Mouse (Mus musculus): ENCODE results near the gene Ppfibp1. TPM values are rescaled to one million over a fixed set of nuclear protein-coding genes. Genes with fewer than 3 reads are reported as not detected.

The Ppfibp1 gene
- polyA plus RNA-seq, 1 experiment from 2014 or later, result 62.7 TPM

DNA sequence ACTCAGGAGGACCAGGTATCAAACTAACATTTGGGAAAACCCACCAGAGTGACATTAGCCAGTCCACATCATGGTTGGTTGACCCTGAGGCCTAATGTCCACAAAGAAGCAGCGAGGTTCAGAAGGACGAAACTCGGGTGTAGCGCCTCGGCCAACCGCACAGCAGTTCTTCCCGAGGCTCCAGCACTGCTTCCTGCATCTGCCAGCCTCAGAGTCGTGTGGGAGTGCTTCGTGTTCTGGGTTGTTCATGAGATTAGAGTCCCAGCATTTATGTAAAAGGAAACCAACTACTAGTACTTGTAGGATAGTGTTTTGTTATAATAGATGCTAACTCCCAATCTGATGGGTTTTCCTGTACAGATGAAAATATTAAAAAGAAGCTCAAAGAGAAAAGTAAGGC, 111.0 kb downstream of the Ppfibp1 start:
- Histone ChIP-seq H3K4me2 (ENCODE audit: low read length) (no peak overlapping the region), H3K4me1 (ENCODE audit: control insufficient read depth in 2 of 2, insufficient read depth in 2 of 2, low read length in 2 of 2) (no peaks in the 10 kb centered on the region), H3K9me3 (ENCODE audit: control insufficient read depth, low read length) (no peaks in the 10 kb centered on the region), H3K27ac (replicated peaks in 1 of 2; ENCODE audit: control insufficient read depth in 1 of 2, insufficient read depth in 1 of 2, low read depth in 2 of 2, low read length in 2 of 2) (no peak overlapping the region), H3K4me3 (ENCODE audit: control insufficient read depth in 1 of 2, insufficient read depth in 1 of 2, low read depth in 1 of 2, low read length in 2 of 2) (no peak overlapping the region), H3K36me3 (ENCODE audit: control insufficient read depth, insufficient read depth, low read length) (peaks cover 81% of the 10 kb centered on the region), H3K9ac (ENCODE audit: low read length) (no peak overlapping the region), H3K27me3 (ENCODE audit: control insufficient read depth, insufficient read depth, low read length) (no peaks in the 10 kb centered on the region)
- ATAC-seq (ENCODE audit: insufficient number of reproducible peaks, insufficient read depth, low FRiP score, low read depth), result no peak
- 82% methylated on average over 9 of the region's 9 CpGs for WGBS

GRCm38 (mm10) chr6:146999755-147000154, 111.5 kb downstream of the Ppfibp1 start:
- no peaks in the 10 kb centered on the region for H3K27me3 ChIP-seq (ENCODE audit: control insufficient read depth, insufficient read depth, low read length)
- H3K9me3 ChIP-seq (ENCODE audit: control insufficient read depth, low read length), result no peaks in the 10 kb centered on the region
- WGBS, result 84% methylated on average over 2 of the region's 2 CpGs
- no peak for ATAC-seq (ENCODE audit: insufficient number of reproducible peaks, insufficient read depth, low FRiP score, low read depth)
- H3K36me3 ChIP-seq (ENCODE audit: control insufficient read depth, insufficient read depth, low read length), result peaks cover 81% of the 10 kb centered on the region
- no peak overlapping the region for H3K27ac ChIP-seq (replicated peaks in 1 of 2; ENCODE audit: control insufficient read depth in 1 of 2, insufficient read depth in 1 of 2, low read depth in 2 of 2, low read length in 2 of 2)
- H3K4me3 ChIP-seq (ENCODE audit: control insufficient read depth in 1 of 2, insufficient read depth in 1 of 2, low read depth in 1 of 2, low read length in 2 of 2), result no peak overlapping the region
- no peak overlapping the region for H3K4me2 ChIP-seq (ENCODE audit: low read length)
- H3K4me1 ChIP-seq (ENCODE audit: control insufficient read depth in 2 of 2, insufficient read depth in 2 of 2, low read length in 2 of 2), result no peaks in the 10 kb centered on the region
- H3K9ac ChIP-seq (ENCODE audit: low read length), result no peak overlapping the region

GRCm38 (mm10) chr6:147008148-147008547, 119.9 kb downstream of the Ppfibp1 start:
- peaks cover 72% of the 10 kb centered on the region for H3K36me3 ChIP-seq (ENCODE audit: control insufficient read depth, insufficient read depth, low read length)
- 70% methylated on average over 3 of the region's 3 CpGs for WGBS
- H3K4me2 ChIP-seq (ENCODE audit: low read length), result no peak overlapping the region

DNA sequence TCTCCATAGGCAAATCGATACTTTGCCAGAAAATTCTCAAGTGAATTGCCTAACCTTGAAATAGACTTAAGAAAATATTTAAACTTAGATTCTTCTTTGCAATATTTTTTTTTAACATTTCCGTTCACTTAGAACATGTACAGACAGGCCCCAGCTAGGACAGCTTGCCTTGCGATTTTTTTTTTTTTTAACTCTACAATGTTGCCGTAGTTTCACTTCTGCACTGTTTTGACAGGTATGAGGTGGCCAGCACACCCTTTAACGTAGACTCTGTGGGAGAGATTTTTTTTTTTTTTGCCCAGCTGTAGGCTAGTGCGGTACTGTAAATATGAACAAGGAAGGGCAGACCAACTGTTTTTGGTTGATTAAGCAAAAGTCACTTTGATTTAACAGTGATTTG, 122.1 kb downstream of the Ppfibp1 start:
- Histone ChIP-seq H3K4me1 (ENCODE audit: control insufficient read depth in 2 of 2, insufficient read depth in 2 of 2, low read length in 2 of 2) (no peaks in the 10 kb centered on the region), H3K36me3 (ENCODE audit: control insufficient read depth, insufficient read depth, low read length) (peaks cover 84% of the 10 kb centered on the region), H3K4me2 (ENCODE audit: low read length) (no peak overlapping the region), H3K27me3 (ENCODE audit: control insufficient read depth, insufficient read depth, low read length) (no peaks in the 10 kb centered on the region), H3K9ac (ENCODE audit: low read length) (no peak overlapping the region), H3K4me3 (ENCODE audit: control insufficient read depth in 1 of 2, insufficient read depth in 1 of 2, low read depth in 1 of 2, low read length in 2 of 2) (no peak overlapping the region), H3K27ac (replicated peaks in 1 of 2; ENCODE audit: control insufficient read depth in 1 of 2, insufficient read depth in 1 of 2, low read depth in 2 of 2, low read length in 2 of 2) (no peak overlapping the region), H3K9me3 (ENCODE audit: control insufficient read depth, low read length) (no peaks in the 10 kb centered on the region)
- WGBS, result 88% methylated on average over 6 of the region's 6 CpGs
- ATAC-seq (ENCODE audit: insufficient number of reproducible peaks, insufficient read depth, low FRiP score, low read depth), result no peak

More at GRCm38 (mm10) chr6:147008148-147008547, 119.9 kb downstream of the Ppfibp1 start:
- Histone ChIP-seq H3K4me1 (ENCODE audit: control insufficient read depth in 2 of 2, insufficient read depth in 2 of 2, low read length in 2 of 2) (no peaks in the 10 kb centered on the region), H3K27me3 (ENCODE audit: control insufficient read depth, insufficient read depth, low read length) (no peaks in the 10 kb centered on the region), H3K9me3 (ENCODE audit: control insufficient read depth, low read length) (no peaks in the 10 kb centered on the region), H3K4me3 (ENCODE audit: control insufficient read depth in 1 of 2, insufficient read depth in 1 of 2, low read depth in 1 of 2, low read length in 2 of 2) (no peak overlapping the region), H3K27ac (replicated peaks in 1 of 2; ENCODE audit: control insufficient read depth in 1 of 2, insufficient read depth in 1 of 2, low read depth in 2 of 2, low read length in 2 of 2) (no peak overlapping the region), H3K9ac (ENCODE audit: low read length) (no peak overlapping the region)
- ATAC-seq (ENCODE audit: insufficient number of reproducible peaks, insufficient read depth, low FRiP score, low read depth), result no peak

DNA sequence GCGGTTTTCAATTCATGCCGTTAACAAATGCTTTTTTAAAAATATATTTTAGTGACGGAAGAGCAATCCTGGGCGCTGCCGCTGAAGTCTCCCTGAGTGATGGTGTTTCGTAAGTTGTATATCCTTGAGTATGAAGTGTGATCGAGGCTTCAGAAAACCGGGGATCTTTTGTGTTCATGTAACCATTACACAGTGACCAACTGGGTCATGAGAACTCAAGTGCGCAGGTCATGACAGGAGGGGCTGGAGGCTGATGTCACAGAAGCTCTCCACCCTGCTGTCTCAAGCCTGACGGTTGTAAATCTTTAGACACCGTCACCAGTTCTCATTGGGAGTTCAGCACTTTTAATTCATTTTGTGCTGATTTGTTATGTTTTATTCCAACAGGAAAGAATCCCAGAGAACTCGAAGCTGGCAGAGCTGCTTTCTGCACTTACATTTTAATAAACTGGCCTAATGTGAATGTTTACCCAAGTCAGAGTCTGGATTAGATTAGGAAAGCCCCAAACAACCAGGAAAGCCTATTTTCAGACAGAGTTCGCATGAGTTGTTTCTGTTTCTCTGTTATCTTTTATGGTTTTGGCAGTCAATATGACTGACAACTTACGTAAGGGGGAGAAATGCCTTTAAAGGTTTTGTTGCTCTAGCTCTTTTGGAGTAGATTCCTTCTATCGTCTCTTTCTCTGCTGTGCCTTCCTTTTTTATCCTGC, 122.7 kb downstream of the Ppfibp1 start:
- no peak overlapping the region for H3K4me3 ChIP-seq (ENCODE audit: control insufficient read depth in 1 of 2, insufficient read depth in 1 of 2, low read depth in 1 of 2, low read length in 2 of 2)
- no peaks in the 10 kb centered on the region for H3K9me3 ChIP-seq (ENCODE audit: control insufficient read depth, low read length)
- no peaks in the 10 kb centered on the region for H3K4me1 ChIP-seq (ENCODE audit: control insufficient read depth in 2 of 2, insufficient read depth in 2 of 2, low read length in 2 of 2)
- no peak overlapping the region for H3K9ac ChIP-seq (ENCODE audit: low read length)
- 83% methylated on average over 15 of the region's 15 CpGs for WGBS
- 0 out of 4 replicates have a peak overlapping the region, but pooled peaks of 1 of the 2 experiments have one; percentile 31 for H3K27ac ChIP-seq (replicated peaks in 1 of 2; ENCODE audit: control insufficient read depth in 1 of 2, insufficient read depth in 1 of 2, low read depth in 2 of 2, low read length in 2 of 2)
- no peaks in the 10 kb centered on the region for H3K27me3 ChIP-seq (ENCODE audit: control insufficient read depth, insufficient read depth, low read length)
- peaks cover 84% of the 10 kb centered on the region for H3K36me3 ChIP-seq (ENCODE audit: control insufficient read depth, insufficient read depth, low read length)
- no peak for ATAC-seq (ENCODE audit: insufficient number of reproducible peaks, insufficient read depth, low FRiP score, low read depth)
- no peak overlapping the region for H3K4me2 ChIP-seq (ENCODE audit: low read length)

GRCm38 (mm10) chr6:147011555-147011954, 123.3 kb downstream of the Ppfibp1 start:
- no peak for ATAC-seq (ENCODE audit: insufficient number of reproducible peaks, insufficient read depth, low FRiP score, low read depth)
- no peaks in the 10 kb centered on the region for H3K27me3 ChIP-seq (ENCODE audit: control insufficient read depth, insufficient read depth, low read length)
- H3K9ac ChIP-seq (ENCODE audit: low read length), result no peak overlapping the region
- H3K4me3 ChIP-seq (ENCODE audit: control insufficient read depth in 1 of 2, insufficient read depth in 1 of 2, low read depth in 1 of 2, low read length in 2 of 2), result no peak overlapping the region
- H3K4me2 ChIP-seq (ENCODE audit: low read length), result no peak overlapping the region
- H3K4me1 ChIP-seq (ENCODE audit: control insufficient read depth in 2 of 2, insufficient read depth in 2 of 2, low read length in 2 of 2), result no peaks in the 10 kb centered on the region
- peaks cover 84% of the 10 kb centered on the region for H3K36me3 ChIP-seq (ENCODE audit: control insufficient read depth, insufficient read depth, low read length)
- H3K9me3 ChIP-seq (ENCODE audit: control insufficient read depth, low read length), result no peaks in the 10 kb centered on the region
- H3K27ac ChIP-seq (replicated peaks in 1 of 2; ENCODE audit: control insufficient read depth in 1 of 2, insufficient read depth in 1 of 2, low read depth in 2 of 2, low read length in 2 of 2), result 0 out of 4 replicates have a peak overlapping the region, but pooled peaks of 1 of the 2 experiments have one; percentile 31
- WGBS, result 72% methylated on average over 6 of the region's 6 CpGs

- H3K4me1 ChIP-seq (ENCODE audit: control insufficient read depth in 2 of 2, insufficient read depth in 2 of 2, low read length in 2 of 2), result no peaks in the 10 kb centered on the region
- H3K4me3 ChIP-seq (ENCODE audit: control insufficient read depth in 1 of 2, insufficient read depth in 1 of 2, low read depth in 1 of 2, low read length in 2 of 2), result no peak overlapping the region
- 65% methylated on average over 6 of the region's 6 CpGs for WGBS
- no peak overlapping the region for H3K27ac ChIP-seq (replicated peaks in 1 of 2; ENCODE audit: control insufficient read depth in 1 of 2, insufficient read depth in 1 of 2, low read depth in 2 of 2, low read length in 2 of 2)
- no peak for ATAC-seq (ENCODE audit: insufficient number of reproducible peaks, insufficient read depth, low FRiP score, low read depth)
- no peaks in the 10 kb centered on the region for H3K9me3 ChIP-seq (ENCODE audit: control insufficient read depth, low read length)
- no peak overlapping the region for H3K4me2 ChIP-seq (ENCODE audit: low read length)
- H3K36me3 ChIP-seq (ENCODE audit: control insufficient read depth, insufficient read depth, low read length), result peaks cover 84% of the 10 kb centered on the region
- H3K27me3 ChIP-seq (ENCODE audit: control insufficient read depth, insufficient read depth, low read length), result no peaks in the 10 kb centered on the region
- H3K9ac ChIP-seq (ENCODE audit: low read length), result no peak overlapping the region
These were observed 123.7 kb downstream of the Ppfibp1 start for GRCm38 (mm10) chr6:147011977-147012376.

DNA sequence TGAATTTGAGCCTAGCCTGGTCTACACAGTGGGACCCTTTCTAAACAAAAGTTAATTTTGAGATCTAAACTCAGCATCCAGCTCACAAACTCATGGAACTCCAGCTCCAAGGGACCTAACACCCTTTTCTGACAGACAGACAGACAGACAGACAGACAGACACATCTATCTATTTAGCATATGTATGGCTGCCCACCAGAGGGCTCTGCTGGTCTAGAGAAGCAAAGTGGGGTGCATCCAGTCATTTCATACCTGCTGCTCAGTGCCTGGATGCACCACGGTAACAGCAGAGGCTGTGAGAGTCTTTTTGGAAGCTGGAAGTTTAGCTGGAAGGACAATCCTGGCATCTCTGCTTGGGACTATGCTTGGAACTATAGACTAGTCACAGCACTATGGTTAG, 125.3 kb downstream of the Ppfibp1 start:
- Histone ChIP-seq H3K27ac (replicated peaks in 1 of 2; ENCODE audit: control insufficient read depth in 1 of 2, insufficient read depth in 1 of 2, low read depth in 2 of 2, low read length in 2 of 2) (no peak overlapping the region), H3K27me3 (ENCODE audit: control insufficient read depth, insufficient read depth, low read length) (no peaks in the 10 kb centered on the region), H3K4me1 (ENCODE audit: control insufficient read depth in 2 of 2, insufficient read depth in 2 of 2, low read length in 2 of 2) (no peaks in the 10 kb centered on the region), H3K36me3 (ENCODE audit: control insufficient read depth, insufficient read depth, low read length) (peaks cover 87% of the 10 kb centered on the region), H3K4me3 (ENCODE audit: control insufficient read depth in 1 of 2, insufficient read depth in 1 of 2, low read depth in 1 of 2, low read length in 2 of 2) (no peak overlapping the region), H3K4me2 (ENCODE audit: low read length) (no peak overlapping the region), H3K9ac (ENCODE audit: low read length) (no peak overlapping the region), H3K9me3 (ENCODE audit: control insufficient read depth, low read length) (no peaks in the 10 kb centered on the region)
- ATAC-seq (ENCODE audit: insufficient number of reproducible peaks, insufficient read depth, low FRiP score, low read depth), result no peak
- WGBS, result 86% methylated on average over 1 of the region's 1 CpGs

Measured in heart, embryonic 14.5 days (tissue).